ENCODE assay signal across 31 mouse cellular contexts in genomic region chr6:143440237-143440950, GRCm38 (mm10).
A peak's percentile ranks its signal among the peaks of the same experiment; 100 is the strongest.
DNase-seq lines count a peak whose midpoint lies in the region; ATAC-seq and TF ChIP-seq lines count a peak whose summit lies in the region.
"Had no signal": no experiment of that assay in that cellular context is flagged by ENCODE, and none has a peak within 500 bp of the region (broad histone marks: within the 10 kb centered on the region; RNA-seq: fewer than 3 reads in every experiment).

No protein-coding gene starts in this region.

- no peak overlapping the region for H3K4me2 ChIP-seq in liver, postnatal 0 days (ENCODE audit: low read depth, low read length)
- no peak overlapping the region for H3K4me2 ChIP-seq in liver, embryonic 12.5 days
- H3K4me2 ChIP-seq: embryonic facial prominence, embryonic 13.5 days; heart, embryonic 12.5 days; hindbrain, embryonic 15.5 days; limb, embryonic 13.5 days; liver, embryonic 13.5 days; lung, embryonic 14.5 days; midbrain, embryonic 12.5 days; neural tube, embryonic 13.5 days had no signal

- no peak for TF ChIP-seq CTCF in liver, postnatal 0 days (IDR thresholded peaks at IDR 0.05; ENCODE audit: low read depth)

- 77% methylated on average over 15 of the region's 15 CpGs for WGBS in heart, embryonic 10.5 days
- WGBS in liver, postnatal 0 days (ENCODE audit: insufficient replicate concordance): 64% methylated on average over 15 of the region's 15 CpGs
- WGBS in liver, embryonic 12.5 days (ENCODE audit: insufficient replicate concordance): 65% methylated on average over 15 of the region's 15 CpGs

- no peaks in the 10 kb centered on the region for H3K36me3 ChIP-seq in heart, embryonic 10.5 days
- no peaks in the 10 kb centered on the region for H3K36me3 ChIP-seq in liver, postnatal 0 days (replicated peaks; ENCODE audit: insufficient read depth, low read length)
- H3K36me3 ChIP-seq in liver, embryonic 12.5 days: no peaks in the 10 kb centered on the region
- H3K36me3 ChIP-seq: embryonic facial prominence, embryonic 13.5 days; heart, embryonic 12.5 days; hindbrain, embryonic 15.5 days; limb, embryonic 13.5 days; liver, embryonic 13.5 days; midbrain, embryonic 12.5 days; neural tube, embryonic 13.5 days had no signal

- peak; percentile 80 for ATAC-seq in liver, postnatal 0 days
- no peak for ATAC-seq in liver, embryonic 12.5 days
- ATAC-seq in common myeloid progenitor, adult 5-6 weeks (replicated peaks; ENCODE audit: low read depth, poor library complexity, severe bottlenecking): peak; percentile 64; the same call in 1 of the 2 replicates
- ATAC-seq: activated CD4-positive, CD25-positive, alpha-beta regulatory T cell, adult 4 months; inflammation-experienced regulatory T-cells, adult 6 months had no signal

- no peak overlapping the region for H3K27ac ChIP-seq in heart, embryonic 10.5 days
- peak overlapping the region; percentile 16; the same call in 1 of the 2 replicates for H3K27ac ChIP-seq in liver, postnatal 0 days (ENCODE audit: low read depth)
- H3K27ac ChIP-seq in liver, embryonic 12.5 days: no peak overlapping the region
- H3K27ac ChIP-seq: embryonic facial prominence, embryonic 13.5 days; hindbrain, embryonic 15.5 days; kidney, postnatal 0 days; limb, embryonic 13.5 days; liver, embryonic 13.5 days; midbrain, embryonic 12.5 days; neural tube, embryonic 13.5 days had no signal

- DNase-seq in heart, embryonic 10.5 days (ENCODE audit: low spot score): peak; percentile 41
- DNase-seq in heart, postnatal 36 days: no peak
- peak; percentile 41 for DNase-seq in liver, postnatal 0 days
- peak; percentile 35 for DNase-seq in telencephalon, adult 2 months (ENCODE audit: low read depth, low spot score)
- no peak for DNase-seq in lung, postnatal 4 days
- DNase-seq in gastrocnemius, adult 8-10 months (ENCODE audit: low spot score in 2 of 2): no peak
- DNase-seq: adrenal gland, adult 2 months; adrenal gland, postnatal 36 days; cerebellum, adult 11 months; cerebellum, adult 9-10 months; cerebellum, postnatal 36 days; gastrocnemius, postnatal 10 days; kidney, adult 2 months; kidney, postnatal 4 days; layer of hippocampus, postnatal 36 days; liver, embryonic 13.5 days; lung, embryonic 14.5 days; lung, postnatal 14 days had no signal

- H3K4me3 ChIP-seq in heart, embryonic 10.5 days: no peak overlapping the region
- no peak overlapping the region for H3K4me3 ChIP-seq in liver, postnatal 0 days (ENCODE audit: low read depth, low read length)
- no peak overlapping the region for H3K4me3 ChIP-seq in liver, embryonic 12.5 days
- H3K4me3 ChIP-seq: embryonic facial prominence, embryonic 13.5 days; heart, embryonic 12.5 days; hindbrain, embryonic 15.5 days; limb, embryonic 13.5 days; liver, embryonic 13.5 days; megakaryocyte, embryonic 14.5 days; midbrain, embryonic 12.5 days; neural tube, embryonic 13.5 days had no signal

- no peak for TF ChIP-seq EP300 in liver, postnatal 0 days (IDR thresholded peaks at IDR 0.05; ENCODE audit: low read depth)

- no peaks in the 10 kb centered on the region for H3K27me3 ChIP-seq in heart, embryonic 10.5 days (ENCODE audit: insufficient read depth, poor library complexity, severe bottlenecking)
- no peaks in the 10 kb centered on the region for H3K27me3 ChIP-seq in liver, postnatal 0 days (ENCODE audit: insufficient read depth, low read length)
- no peaks in the 10 kb centered on the region for H3K27me3 ChIP-seq in liver, embryonic 12.5 days (replicated peaks)
- H3K27me3 ChIP-seq: CH12.LX; heart, embryonic 12.5 days; hindbrain, embryonic 15.5 days; liver, embryonic 13.5 days; midbrain, embryonic 12.5 days; neural tube, embryonic 13.5 days had no signal

- no peak overlapping the region for H3K9ac ChIP-seq in liver, postnatal 0 days (replicated peaks)
- H3K9ac ChIP-seq in liver, embryonic 12.5 days: no peak overlapping the region
- H3K9ac ChIP-seq: embryonic facial prominence, embryonic 13.5 days; heart, embryonic 12.5 days; hindbrain, embryonic 15.5 days; limb, embryonic 13.5 days; liver, embryonic 13.5 days; lung, embryonic 14.5 days; midbrain, embryonic 12.5 days; neural tube, embryonic 13.5 days had no signal

- H3K9me3 ChIP-seq in heart, embryonic 10.5 days: no peaks in the 10 kb centered on the region
- H3K9me3 ChIP-seq in liver, postnatal 0 days (ENCODE audit: low read length): no peaks in the 10 kb centered on the region
- H3K9me3 ChIP-seq in liver, embryonic 12.5 days (replicated peaks): no peaks in the 10 kb centered on the region
- H3K9me3 ChIP-seq: embryonic facial prominence, embryonic 13.5 days; heart, embryonic 12.5 days; hindbrain, embryonic 15.5 days; limb, embryonic 13.5 days; liver, embryonic 13.5 days; megakaryocyte, embryonic 14.5 days; midbrain, embryonic 12.5 days; neural tube, embryonic 13.5 days had no signal

- H3K4me1 ChIP-seq in heart, embryonic 10.5 days: no peaks in the 10 kb centered on the region
- H3K4me1 ChIP-seq in liver, postnatal 0 days (ENCODE audit: insufficient read depth): no peaks in the 10 kb centered on the region
- H3K4me1 ChIP-seq in liver, embryonic 12.5 days: no peaks in the 10 kb centered on the region
- H3K4me1 ChIP-seq: heart, embryonic 12.5 days; liver, embryonic 13.5 days had no signal

- intact Hi-C loops in heart, postnatal 36 days (cut with DNase I): no loop called here

Comparison
In these comparisons a context has a peak if more than half of its experiments do, and no peak if none do; other contexts are left out.
1. DNase-seq: peak in heart, embryonic 10.5 days (single experiment), liver, postnatal 0 days (single experiment) and telencephalon, adult 2 months (single experiment); none in heart, postnatal 36 days (0 of 2), lung, postnatal 4 days (0 of 2) and gastrocnemius, adult 8-10 months (0 of 2).